Mouse (Mus musculus): Measurements from ENCODE around the gene Iqgap1.
"Not testable (repeated sequence)": the region's sequence is repeated elsewhere in the genome, so short reads cannot be mapped to it uniquely, and the experiment has no call there.

Iqgap1 gene

DNA sequence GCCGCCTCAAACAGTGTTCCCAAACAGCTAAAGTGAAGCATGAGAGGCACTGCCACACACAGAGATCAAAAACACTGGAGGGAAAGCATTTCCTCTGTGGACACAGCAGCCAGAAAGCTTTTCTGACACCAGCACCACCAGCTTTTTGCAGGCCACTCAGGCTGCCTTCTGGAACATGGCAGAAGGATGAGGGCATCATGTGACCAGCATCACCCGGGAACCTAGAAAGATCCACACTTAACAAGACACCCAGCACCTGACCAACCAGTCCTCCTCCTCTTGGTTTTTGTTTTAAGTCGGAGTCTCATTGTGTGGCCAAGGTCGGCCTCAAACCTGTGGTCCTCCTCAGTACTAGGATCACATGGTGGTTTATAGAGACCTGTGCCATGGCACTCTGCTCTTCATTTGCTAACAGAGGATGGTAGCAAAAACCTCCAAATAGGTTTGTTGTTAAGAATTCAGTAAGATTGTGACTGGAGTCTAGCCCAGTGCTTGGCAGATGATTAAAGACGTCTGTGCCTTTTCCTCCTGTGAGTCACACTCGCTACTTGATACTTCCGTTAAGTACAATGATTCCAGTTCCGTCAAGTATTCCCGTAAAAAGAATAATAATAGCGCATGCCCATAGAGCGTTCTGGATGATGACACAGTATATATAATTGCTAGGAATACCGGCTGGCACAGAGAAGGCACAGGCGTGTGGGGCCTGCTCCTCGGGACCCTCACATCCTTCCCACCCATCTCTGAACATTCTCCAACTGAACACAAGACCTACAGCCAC lies 51.8 kb downstream of the Iqgap1 start:
- DNase-seq (ENCODE audit: low spot score in 2 of 2), result no peak

DNA sequence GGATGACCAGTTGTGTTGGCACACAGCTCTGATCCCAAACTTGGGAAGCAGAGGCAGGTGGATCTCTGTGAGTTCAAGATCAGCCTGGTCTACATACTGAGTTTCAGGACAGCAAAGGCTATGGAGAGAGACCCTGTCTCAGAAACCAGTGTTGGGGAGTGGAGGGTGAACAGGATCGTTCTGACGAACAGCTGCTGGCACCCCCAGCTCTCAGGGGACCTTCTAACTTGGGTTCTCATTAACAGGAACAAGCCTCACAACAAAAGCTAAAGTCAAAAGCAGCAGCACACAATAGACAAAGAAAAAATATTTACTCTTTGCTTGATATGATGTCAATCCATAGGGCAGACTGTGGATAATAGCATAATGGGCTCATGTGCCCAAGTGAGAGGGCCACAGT lies 55.3 kb downstream of the Iqgap1 start:
- no peak for DNase-seq (ENCODE audit: low spot score in 2 of 2)

DNA sequence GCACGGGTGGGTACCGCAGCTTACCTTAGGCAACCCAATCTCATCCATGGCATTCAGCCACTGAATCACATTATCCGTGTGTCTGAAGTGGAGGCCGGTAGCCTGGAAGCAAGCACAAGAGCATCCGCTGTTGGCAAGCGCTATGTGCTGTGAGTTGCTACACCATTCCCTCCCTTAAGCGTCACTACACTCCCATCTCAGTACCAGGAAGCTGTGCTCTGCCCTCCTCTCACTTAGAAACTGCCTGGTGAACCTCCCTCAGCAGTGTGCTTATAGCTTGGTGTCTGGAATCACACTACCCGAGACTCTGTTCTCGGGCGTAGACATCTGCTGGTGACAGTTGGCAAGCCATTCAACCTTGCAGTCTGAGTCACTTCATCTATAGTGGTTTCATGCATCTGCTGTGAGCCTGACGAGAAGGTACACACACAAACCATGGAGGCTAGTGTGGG lies 58.9 kb downstream of the Iqgap1 start:
- DNase-seq (ENCODE audit: low spot score in 2 of 2), result no peak

DNA sequence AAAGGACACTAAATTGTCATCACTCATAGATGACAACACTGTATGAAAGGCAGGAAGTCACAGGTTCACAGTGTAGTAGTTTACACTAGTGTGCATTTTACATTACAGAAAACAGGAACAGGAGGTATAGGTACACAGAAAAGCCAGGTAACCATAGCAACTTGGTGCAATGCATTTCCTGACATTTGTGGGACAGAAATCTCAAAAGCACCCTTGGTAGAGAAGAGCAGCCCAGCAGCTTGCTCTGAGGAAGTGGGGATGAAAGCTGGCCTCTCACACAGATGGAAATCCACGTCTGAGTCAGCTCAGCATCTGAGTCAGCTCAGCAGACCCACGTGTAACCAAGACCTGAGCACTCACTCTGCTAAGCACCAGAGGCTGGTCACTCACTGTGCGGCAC lies 59.7 kb downstream of the Iqgap1 start:
- DNase-seq (ENCODE audit: low spot score in 2 of 2), result no peak

DNA sequence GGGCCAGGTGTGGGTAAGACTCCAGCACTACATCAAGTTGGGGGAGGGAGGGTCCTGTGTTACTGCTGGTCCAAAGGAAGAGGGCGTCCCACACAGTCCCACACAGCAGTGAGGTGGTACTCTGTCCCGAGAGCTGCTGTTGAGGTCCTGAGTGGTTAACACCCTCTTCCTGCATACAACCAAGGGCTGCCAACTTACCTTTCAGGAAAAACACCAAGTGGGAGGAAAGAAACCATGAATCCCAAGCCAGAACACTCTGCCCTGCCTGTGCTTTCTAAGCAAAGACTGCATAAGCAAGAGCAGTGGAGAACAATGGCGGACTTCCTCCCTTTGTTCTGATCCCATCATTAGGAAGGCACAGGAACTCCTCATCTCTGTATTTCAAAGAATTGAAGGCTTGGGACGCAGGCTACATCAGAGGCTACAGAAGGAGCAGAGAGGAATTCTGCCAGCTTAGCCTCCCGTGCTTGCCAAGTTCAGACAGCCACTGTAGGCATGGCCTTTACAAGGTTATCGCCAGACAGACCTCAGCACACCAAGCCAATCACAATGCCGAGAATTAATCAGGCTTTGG lies 61.8 kb downstream of the Iqgap1 start:
- DNase-seq (ENCODE audit: low spot score in 2 of 2), result no peak

DNA sequence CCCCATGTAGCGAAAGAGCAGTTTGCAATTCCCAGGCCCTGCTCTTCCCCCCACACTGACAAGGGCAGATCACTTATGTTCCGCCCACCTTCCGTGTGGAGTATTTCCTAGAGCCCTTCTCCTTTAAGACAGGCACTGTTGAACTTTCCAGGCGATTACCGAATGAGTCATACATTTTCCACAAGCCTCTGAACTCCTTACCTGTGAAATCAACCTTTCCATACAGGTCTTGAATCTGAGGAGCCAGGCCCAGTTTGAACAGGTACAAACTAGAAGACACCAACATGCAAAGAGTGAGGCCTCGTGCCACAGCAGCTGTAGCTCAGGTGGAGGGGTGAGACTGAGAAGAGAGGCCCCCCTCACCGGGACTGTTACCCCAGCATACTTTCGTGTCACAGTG lies 63.5 kb downstream of the Iqgap1 start:
- DNase-seq (ENCODE audit: low spot score in 2 of 2), result no peak

DNA sequence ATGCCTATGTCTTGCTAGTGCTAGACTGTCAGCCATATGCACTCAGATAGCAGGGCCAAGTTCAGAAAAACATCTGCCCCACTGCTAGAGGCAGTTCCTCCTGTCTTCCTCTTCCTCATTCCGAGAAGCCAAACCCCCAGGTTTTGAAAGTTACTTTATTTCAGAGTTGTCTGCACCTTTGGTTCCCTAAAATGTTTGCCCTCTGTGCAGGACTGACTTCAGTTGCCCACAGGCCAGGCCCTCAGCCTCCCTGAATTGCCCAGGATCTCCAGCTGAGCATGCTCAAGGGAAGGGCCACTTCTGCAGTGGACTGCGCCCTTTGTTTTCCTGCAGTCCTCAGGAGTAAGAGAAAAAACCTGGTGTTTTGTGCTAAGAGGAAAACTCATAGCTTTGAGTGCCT lies 71.7 kb downstream of the Iqgap1 start:
- DNase-seq (ENCODE audit: low spot score in 2 of 2), result no peak

DNA sequence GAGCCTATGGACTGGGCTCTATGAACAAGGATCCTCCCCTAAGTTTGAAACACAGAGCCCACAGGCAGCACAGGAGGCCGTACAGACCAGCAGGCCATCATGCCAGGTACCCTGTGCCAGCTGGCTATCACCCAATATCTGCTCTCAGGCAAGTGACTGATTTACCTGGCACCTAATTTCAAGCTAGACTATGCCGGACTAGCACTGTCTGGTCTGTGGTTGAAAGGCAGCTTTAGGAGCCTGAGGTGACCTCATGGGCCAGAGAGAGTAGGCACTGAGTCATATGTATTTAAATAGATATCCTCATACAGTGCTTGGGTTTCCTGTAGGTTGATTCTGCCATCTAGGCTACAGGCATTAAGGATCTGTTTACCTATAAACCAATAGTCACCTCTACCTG lies 72.2 kb downstream of the Iqgap1 start:
- no peak for DNase-seq (ENCODE audit: low spot score in 2 of 2)

DNA sequence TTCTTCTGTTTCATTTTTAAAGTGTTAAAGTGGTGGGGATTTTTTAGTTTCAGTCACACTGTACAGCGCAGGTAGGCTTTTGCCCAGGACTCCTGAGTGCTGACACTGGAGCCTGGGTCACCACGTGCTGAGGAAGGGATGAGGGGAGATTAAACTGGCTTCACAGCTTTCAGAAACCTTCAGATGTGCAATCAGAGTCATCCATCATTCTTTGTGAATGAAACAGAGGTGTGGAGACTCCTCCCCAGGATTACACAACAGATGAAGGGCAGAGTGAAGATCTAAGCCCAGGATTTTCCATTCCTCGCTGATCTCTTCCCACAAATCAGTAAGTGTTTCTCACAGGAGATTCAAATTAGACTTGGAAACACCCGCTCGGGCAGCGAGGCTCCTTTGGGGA lies 76.2 kb downstream of the Iqgap1 start:
- no peak for DNase-seq (ENCODE audit: low spot score in 2 of 2)

DNA sequence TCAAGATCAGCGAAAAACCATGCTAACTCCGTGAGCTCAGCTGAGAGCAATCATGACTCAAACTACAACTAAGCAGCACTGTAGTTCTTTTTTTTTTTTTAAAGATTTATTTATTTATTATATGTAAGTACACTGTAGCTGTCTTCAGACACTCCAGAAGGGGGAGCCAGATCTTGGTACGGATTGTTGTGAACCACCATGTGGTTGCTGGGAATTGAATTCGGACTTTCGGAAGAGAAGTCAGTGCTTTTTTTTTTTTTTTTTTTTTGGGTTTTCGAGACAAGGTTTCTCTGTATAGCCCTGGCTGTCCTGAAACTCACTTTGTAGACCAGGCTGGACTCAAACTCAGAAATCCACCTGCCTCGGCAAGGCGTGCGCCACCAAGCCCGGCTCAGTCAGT lies 76.7 kb downstream of the Iqgap1 start:
- not testable (repeated sequence) for DNase-seq (ENCODE audit: low spot score in 2 of 2)

DNA sequence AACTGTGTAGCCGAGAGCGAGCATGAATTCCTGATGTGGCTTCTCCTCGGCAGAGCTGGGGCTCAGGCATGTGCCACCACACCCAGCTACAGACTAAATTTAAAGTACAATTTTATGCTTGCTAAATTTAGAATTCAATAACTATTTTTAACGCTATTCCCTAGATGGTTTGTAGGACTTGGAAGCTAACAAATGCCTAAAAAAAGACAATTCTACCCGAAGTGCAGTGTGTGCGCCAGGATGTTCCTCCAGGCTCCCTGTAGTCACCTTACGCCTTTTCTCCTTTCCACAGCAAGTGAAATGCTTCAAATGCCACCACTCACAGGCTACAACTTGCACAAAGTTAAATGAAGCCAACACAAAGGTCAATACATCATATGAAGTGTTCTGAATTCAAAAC lies 78.4 kb downstream of the Iqgap1 start:
- DNase-seq (ENCODE audit: low spot score in 2 of 2), result no peak

DNA sequence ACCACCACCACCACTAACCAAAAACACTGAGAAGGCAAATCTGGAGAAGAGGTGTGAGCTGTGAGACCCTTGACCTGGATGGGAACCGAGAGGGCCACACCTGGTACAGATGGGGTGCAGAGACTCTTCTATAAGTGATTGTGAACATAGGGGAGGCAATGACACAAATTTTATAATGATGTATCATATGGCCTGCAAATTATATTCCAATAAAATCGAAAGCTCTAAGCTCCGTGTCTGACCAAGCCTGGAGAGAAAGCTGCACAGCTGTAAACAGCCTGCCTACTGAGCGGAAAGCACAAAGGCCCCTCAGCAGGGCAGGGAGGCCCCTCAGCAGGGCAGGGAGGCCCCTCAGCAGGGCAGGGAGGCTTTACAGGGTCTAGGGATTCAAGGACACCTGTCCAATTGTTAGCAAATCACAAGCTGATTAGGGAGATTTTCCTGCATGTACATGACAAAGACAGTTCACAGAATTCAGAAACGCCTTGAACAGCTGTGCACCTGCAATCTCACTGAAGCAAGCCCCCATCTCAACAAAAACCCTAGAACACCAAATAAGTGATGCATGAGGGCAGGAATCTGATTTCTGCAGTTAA lies 79.5 kb downstream of the Iqgap1 start:
- DNase-seq (ENCODE audit: low spot score in 2 of 2), result no peak

DNA sequence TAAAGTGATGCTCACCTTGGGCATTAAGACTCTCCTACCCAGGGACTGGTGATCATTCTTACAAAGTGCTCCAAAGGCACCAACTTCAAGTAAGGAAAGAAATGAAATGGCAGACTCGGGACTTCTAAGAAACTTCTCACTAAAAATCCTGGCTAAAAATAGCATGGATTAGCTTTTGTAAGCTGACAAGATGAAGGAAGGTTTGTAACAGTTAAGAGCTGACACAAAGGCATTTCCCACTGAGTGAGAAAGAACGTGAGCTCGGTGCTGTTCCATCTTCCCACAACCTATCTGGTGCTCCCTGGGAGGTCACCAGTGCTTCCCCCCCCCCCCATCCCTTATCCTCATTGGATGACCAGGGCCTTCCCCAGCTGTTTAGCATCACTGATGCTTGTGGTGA lies 80.0 kb downstream of the Iqgap1 start:
- DNase-seq (ENCODE audit: low spot score in 2 of 2), result no peak

DNA sequence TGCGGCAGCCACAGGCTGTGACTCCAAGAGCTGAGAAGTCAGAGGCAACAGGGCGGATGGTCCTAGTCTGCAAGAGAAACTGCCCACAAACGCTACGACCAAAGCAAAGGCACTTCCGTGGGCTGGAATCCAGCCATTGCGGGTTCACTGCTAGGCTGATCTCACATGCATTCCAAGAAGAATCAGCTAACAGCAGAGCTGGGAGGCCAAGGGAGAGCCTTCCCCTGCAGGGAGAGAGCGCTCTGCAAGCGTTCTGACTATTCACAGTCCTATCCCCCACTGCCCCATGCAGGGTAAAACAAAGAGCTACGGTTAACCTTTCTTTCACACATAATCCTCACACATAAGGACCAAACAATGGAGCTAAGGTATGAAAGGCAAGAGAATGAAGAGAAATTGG lies 80.5 kb downstream of the Iqgap1 start:
- no peak for DNase-seq (ENCODE audit: low spot score in 2 of 2)

DNA sequence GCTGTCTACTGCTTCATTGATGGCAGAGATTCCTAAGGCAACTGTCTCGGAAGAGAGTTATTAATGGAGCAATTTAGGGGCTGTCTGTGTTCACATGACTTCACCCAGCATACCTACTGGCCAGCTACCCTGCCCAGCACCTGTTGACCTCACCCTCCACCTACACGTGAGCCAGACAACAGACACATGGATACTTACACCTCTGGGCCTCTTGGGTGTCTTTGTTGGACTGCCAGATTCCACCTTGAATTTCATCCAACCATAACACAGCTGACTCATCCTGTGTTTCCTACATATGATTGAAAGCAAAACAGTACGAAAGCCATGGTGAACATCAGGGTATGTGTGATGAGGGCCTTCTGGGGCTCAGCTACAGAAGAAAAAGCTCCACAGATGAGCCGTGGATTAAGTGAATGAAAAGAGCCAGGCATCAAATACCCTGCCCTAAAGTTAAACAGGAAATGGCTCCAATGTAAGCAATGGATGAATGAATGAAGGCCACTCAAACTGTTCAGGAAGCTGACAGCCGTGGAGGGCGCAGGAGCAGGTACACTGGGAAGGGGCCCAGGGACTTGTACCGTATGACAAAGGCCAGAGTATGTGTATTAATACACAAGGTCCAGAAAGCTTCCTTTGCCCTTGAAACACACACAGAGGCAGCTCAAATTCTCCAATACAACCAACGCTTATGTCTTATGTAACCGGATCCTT lies 81.7 kb downstream of the Iqgap1 start:
- DNase-seq (ENCODE audit: low spot score in 2 of 2), result no peak

DNA sequence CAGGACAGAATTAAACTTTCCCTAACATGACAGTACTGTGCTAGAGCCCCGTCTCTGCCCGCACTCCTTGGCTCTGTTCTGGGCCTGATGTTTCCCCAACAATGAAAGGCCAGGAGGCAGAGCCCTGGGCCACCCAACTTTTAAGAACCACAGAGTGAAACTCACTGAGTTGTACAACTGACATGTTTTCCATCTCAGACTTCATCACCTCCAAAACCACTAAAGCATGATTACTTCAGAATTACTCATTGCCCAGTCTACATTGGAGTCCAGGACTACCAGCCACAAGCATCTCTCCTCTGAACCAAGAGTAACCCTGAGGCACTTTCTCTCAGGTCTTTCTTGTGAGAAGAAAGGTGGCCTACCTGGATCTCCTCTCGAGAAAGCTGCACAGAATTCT lies 83.1 kb downstream of the Iqgap1 start:
- DNase-seq (ENCODE audit: low spot score in 2 of 2), result no peak

DNA sequence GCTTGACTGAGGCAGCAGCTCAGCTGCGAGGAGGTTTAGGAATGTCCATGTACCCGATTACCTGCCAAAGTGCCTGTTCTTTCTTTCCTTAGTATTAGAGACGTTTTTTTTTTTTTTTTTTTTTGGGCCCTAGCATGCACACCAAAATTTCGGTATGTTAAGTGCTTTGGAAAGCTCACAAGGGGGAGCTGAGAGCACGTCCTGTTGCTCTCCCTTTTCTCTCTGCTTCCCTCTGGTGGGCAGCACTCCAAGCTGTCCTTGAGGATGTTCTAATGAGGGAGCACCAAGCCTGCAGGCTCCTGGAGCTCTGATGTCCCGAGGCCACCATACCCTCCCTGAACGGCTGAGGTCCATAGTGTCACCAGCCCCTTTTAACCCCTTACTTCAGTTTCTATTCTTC lies 84.8 kb downstream of the Iqgap1 start:
- DNase-seq (ENCODE audit: low spot score in 2 of 2), result peak; percentile 54 to 61

DNA sequence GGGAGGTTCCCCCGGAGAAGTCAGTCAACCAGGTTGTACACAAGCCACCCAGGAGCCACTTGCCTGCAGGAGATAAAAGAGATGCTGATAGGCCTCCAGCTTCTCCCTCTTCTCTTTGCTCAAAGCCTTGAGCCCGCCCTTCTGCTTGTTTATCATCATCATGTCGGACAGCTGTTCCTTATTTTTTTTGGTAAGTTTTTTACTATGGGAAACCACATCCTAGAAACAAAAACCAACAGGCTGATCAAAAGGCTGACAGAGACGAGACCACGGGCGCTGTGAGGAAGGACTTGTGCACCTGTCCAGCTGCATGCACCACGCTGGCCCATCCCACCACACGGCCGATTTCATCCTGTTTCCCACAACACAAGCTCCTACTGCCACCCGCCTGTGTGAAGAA lies 89.6 kb downstream of the Iqgap1 start:
- DNase-seq (ENCODE audit: low spot score in 2 of 2), result no peak

DNA sequence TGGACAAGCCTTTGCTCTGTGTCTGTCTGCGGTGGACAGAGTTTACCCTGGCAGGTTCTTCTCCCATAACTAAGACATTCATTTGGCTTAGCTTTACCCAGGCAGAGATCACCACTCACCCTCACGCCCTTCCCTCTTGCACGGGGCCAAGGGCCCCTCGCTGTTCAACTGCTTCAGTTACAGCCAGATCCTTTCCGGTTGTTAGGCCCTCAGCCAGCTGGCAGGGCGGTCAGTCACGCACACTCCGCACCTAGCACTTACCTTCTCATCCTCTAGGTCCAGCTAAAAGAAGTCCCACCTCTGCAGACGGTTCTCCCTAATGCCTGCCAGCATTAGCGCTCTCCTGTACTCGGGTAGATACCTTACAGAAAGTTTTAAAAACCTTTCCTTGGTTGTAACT lies 92.8 kb downstream of the Iqgap1 start:
- DNase-seq (ENCODE audit: low spot score in 2 of 2), result no peak

DNA sequence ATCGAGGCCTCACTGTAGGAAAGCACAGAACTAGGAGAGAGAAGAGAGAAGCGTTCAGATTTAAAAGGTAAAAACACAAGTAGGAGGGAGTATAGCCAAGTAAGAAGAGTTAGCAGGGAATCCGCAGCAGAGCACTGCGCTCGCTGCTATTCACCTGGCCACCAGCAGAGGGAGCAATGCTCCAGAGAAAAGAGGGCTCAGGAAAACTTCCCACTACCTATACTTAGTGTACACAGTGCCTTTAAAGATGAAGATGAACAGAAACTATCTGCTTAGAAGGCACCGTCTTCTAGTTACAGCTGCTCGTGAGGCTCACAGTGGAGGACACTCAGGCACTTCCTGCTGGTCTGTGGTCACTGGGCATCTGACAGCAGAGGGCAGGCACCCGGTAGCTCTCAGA lies 96.1 kb downstream of the Iqgap1 start:
- peak in 1 of 2 experiments; percentile 61 for DNase-seq (ENCODE audit: low spot score in 2 of 2)

DNA sequence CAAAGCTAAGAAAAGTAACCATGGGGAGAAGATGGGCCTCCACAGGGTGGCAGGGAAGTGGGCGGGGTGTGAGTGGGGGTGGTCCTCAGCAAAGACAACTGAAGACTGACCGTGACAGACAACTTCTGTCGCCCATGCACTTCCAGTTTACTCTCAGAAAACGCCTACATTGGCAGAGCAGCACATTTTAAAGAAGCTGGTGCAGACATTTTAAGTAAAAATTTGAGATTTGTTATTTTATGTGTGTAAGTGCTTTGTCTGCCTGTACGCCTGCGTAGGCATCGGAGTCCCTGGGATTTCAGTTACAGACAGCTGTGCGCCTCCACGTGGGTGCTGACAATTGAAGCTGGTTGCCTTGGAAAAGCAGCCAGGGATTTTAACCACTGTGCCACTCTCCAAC lies 104.7 kb downstream of the Iqgap1 start:
- DNase-seq (ENCODE audit: low spot score in 2 of 2), result no peak

DNA sequence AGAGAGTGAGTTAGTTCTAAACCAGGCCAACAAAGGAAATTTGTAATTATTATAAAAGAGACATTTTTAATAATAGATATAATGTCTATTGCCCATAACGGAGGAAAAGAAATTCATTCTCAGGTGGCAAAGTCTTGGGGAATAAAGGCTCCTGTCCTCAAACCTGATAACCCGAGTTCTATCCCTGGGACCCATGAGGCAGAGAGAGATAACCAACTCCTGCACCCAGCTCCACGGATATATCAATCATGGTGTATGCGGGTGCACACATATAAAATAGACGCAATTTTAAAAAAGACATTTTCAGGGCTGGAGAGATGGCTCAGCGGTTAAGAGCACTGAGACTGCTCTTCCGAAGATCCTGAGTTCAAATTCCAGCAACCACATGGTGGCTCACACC lies 106.2 kb downstream of the Iqgap1 start:
- DNase-seq (ENCODE audit: low spot score in 2 of 2), result no peak

DNA sequence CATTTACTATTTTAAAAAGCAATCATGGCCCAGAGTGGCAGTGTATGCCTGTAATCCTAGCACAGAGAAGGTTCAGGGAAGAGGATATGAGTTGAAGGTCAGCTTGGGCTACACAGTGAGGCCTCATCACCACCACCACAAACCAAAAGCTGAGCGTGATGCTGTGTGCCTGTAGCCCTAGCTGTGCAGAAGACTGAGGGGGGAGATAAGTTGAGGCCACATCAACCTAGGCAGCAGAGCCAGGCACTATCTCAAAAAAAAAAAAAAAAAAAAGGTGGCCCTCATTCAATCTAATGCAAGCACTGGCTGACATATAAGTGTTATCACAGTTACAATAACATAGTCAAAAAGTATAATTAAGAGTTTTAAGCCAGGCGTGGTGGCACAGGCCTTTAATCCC lies 106.7 kb downstream of the Iqgap1 start:
- DNase-seq (ENCODE audit: low spot score in 2 of 2), result no peak

Data from urinary bladder, adult 18-20 months (tissue).